Mouse (Mus musculus): ENCODE measurements around the gene Rilpl1. TPM values are rescaled to one million over a fixed set of nuclear protein-coding genes. Genes with fewer than 3 reads are reported as not detected.

The Rilpl1 gene
- polyA plus RNA-seq, 1 experiment: not detected

DNA sequence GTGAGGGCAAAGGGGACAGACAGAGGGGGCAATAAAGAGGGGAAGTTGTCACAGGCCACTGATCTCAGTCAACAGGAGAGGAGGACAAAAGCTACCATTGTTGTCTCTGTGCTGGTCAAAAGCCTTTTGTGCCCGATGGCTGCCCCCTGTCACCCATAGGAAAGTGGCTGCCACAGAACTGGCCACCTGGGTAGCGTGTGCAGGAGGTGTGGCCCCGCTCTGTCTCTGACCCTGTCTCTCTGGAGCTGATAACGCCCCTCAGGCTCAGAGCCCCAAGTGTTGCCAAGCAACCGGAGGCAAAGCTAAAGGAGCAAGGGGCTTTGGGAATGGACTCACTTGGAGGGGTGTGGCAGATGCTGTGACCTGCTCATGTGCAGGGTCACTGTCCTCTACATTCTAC, 32.2 kb downstream of the Rilpl1 start:
- 46% methylated on average over 5 of the region's 5 CpGs for WGBS
- H3K27ac ChIP-seq (ENCODE audit: insufficient read depth, low read depth, low read length): no peak overlapping the region
- peaks cover 3% of the 10 kb centered on the region; the same call in 1 of the 2 replicates for H3K4me1 ChIP-seq (ENCODE audit: control insufficient read depth, insufficient read depth, low read length)
- no peak overlapping the region for H3K4me3 ChIP-seq (ENCODE audit: insufficient read depth, low read depth, low read length)
- TF ChIP-seq POLR2A (IDR thresholded peaks at IDR 0.05; ENCODE audit: insufficient read depth, low read depth, low read length) (no peak), CTCF (IDR thresholded peaks at IDR 0.05; ENCODE audit: insufficient read depth, low read depth, low read length) (no peak)

DNA sequence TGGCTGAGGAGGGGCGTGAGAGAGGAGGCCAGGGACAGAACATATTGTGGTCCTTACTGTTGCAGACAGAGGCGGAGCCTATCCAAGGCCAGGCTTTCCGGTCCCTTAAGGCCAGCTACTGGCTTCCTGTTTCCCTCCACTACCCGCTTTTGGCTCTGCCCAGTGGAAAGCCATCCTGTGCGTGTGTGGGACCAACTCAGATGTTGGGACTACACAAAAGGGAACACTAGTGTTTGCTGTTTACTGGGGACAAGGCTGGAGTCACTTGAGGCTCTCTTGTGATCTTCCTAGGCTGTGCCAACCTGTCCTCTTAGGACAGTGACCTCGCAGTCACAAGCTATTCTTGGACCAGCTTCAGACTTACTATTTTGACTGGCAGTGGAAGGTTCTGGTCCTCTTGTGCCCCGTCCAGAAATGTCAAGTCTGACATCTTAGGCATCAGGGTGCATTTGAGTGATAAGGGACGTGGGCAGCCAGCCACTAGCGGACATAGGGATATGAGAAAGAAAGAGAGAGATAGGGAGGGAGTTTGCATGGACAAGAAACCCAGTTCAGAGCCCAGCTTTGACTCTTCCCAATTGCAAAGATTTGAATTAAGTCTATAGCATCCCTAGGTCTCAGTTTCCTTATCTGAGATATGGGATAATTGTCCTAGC, 32.8 kb downstream of the Rilpl1 start:
- TF ChIP-seq POLR2A (IDR thresholded peaks at IDR 0.05; ENCODE audit: insufficient read depth, low read depth, low read length) (no peak), CTCF (IDR thresholded peaks at IDR 0.05; ENCODE audit: insufficient read depth, low read depth, low read length) (no peak)
- no peak overlapping the region for H3K27ac ChIP-seq (ENCODE audit: insufficient read depth, low read depth, low read length)
- 78% methylated on average over 9 of the region's 9 CpGs for WGBS
- H3K4me3 ChIP-seq (ENCODE audit: insufficient read depth, low read depth, low read length): no peak overlapping the region
- H3K4me1 ChIP-seq (ENCODE audit: control insufficient read depth, insufficient read depth, low read length): peaks cover 3% of the 10 kb centered on the region; the same call in 1 of the 2 replicates

DNA sequence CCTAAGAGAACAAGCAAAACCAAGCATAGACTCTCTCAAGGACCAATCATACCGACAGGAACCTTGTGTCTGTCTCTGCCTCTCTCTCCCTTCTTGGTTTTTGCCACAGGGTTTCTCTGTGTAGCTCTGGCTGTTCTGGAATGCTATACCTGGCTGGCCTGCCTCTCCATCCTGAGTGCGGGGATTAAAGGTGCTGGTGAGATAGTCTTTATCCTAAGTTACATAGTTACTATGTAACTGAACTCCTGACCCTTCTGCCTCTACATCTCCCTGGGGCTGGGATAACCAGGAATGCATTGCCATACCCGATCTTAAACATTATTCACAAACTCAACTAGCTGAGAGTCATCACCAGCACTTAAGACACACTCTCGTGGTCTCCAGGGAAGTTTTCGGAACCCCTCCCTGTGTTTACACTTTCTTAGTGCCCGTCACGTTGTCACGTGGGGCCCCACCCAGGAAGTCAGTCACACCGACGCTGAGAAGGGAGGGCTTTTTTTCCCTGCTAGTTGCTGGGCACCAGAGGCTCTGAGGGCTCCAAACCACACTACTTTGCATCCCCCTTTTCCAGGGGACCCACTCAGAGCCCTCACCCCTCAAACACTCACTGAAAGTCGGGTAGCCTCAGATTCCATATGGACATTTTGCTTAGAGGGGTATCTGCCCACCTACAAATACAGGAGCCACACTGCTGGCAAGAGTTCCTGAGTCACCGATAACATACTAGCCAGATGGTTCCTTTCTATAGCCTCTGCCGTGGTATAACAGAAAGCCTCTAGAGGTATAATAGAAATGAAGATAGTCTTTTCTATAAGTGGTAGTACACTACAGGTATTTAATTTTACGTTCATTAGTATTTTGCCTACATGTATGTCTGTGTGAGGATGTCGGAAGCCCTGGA, 34.3 kb downstream of the Rilpl1 start:
- TF ChIP-seq POLR2A (IDR thresholded peaks at IDR 0.05; ENCODE audit: insufficient read depth, low read depth, low read length) (no peak), CTCF (IDR thresholded peaks at IDR 0.05; ENCODE audit: insufficient read depth, low read depth, low read length) (no peak)
- Histone ChIP-seq H3K4me1 (ENCODE audit: control insufficient read depth, insufficient read depth, low read length) (peaks cover 3% of the 10 kb centered on the region; the same call in 1 of the 2 replicates), H3K4me3 (ENCODE audit: insufficient read depth, low read depth, low read length) (no peak overlapping the region), H3K27ac (ENCODE audit: insufficient read depth, low read depth, low read length) (no peak overlapping the region)
- WGBS: 82% methylated on average over 15 of the region's 15 CpGs

DNA sequence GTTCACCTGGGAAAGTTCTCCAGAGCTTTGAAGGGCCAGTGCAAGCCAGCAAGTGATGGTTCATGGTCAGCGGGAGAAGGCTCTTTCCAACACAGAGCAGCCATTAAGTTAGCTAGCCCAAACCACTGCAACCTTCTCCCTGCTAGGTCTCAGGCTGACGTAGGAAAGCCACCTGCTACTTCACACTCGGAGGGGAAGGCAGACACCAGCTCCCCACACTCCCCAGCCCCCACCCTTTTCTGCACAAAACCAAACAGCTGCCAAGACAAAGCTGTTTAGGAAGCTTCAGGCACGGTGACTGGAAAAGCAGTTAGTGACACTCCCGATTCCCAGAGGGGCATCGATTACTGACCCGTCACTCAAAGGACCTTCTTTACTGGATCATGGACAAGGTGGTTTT, 35.6 kb downstream of the Rilpl1 start:
- TF ChIP-seq POLR2A (IDR thresholded peaks at IDR 0.05; ENCODE audit: insufficient read depth, low read depth, low read length) (no peak), CTCF (IDR thresholded peaks at IDR 0.05; ENCODE audit: insufficient read depth, low read depth, low read length) (no peak)
- 52% methylated on average over 7 of the region's 7 CpGs for WGBS
- Histone ChIP-seq H3K4me1 (ENCODE audit: control insufficient read depth, insufficient read depth, low read length) (peaks cover 3% of the 10 kb centered on the region; the same call in 1 of the 2 replicates), H3K4me3 (ENCODE audit: insufficient read depth, low read depth, low read length) (no peak overlapping the region), H3K27ac (ENCODE audit: insufficient read depth, low read depth, low read length) (no peak overlapping the region)

DNA sequence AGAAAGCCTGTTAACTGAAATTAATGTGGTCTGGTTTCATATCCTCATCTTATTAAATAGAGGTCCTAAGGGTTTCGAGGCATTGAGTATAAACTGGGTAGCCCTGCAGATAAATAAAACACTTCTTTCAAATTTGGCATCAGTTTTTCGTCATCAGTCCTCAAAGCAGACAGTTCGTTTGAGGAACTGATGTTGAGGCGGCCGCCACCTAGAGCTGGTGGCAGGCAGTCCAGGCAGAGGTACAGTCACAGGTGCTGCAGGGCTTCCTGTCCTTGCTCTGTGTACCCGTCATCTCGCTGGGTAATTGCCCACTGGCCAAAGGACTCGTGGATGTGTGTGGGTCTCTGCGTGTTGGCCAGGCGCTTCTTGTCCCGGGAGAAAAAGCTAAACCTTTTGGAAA, 37.7 kb downstream of the Rilpl1 start:
- WGBS: 89% methylated on average over 11 of the region's 11 CpGs
- TF ChIP-seq CTCF (IDR thresholded peaks at IDR 0.05; ENCODE audit: insufficient read depth, low read depth, low read length) (no peak), POLR2A (IDR thresholded peaks at IDR 0.05; ENCODE audit: insufficient read depth, low read depth, low read length) (no peak)
- no peak overlapping the region for H3K4me3 ChIP-seq (ENCODE audit: insufficient read depth, low read depth, low read length)
- H3K27ac ChIP-seq (ENCODE audit: insufficient read depth, low read depth, low read length): no peak overlapping the region
- peaks cover 3% of the 10 kb centered on the region; the same call in 1 of the 2 replicates for H3K4me1 ChIP-seq (ENCODE audit: control insufficient read depth, insufficient read depth, low read length)

DNA sequence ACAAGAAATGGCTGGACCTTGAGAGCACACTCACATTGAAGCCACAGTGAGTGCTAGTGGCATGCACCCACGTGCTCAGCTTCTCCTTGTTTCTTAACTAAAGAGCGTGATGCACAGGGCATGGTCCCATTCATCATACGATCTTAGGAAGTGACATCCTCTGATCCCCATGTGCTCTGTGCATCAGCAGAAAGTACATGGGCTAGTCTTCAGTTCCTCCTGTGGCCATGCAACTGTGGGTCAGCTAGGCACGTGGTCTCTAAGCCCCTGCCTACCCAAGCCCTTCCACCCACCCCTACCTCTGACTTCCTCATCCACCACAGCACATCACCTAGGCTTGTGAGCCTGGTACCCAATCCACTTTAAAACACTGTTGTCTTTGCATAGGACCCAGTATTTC, 38.6 kb downstream of the Rilpl1 start:
- peaks cover 3% of the 10 kb centered on the region; the same call in 1 of the 2 replicates for H3K4me1 ChIP-seq (ENCODE audit: control insufficient read depth, insufficient read depth, low read length)
- no peak overlapping the region for H3K4me3 ChIP-seq (ENCODE audit: insufficient read depth, low read depth, low read length)
- TF ChIP-seq CTCF (IDR thresholded peaks at IDR 0.05; ENCODE audit: insufficient read depth, low read depth, low read length) (no peak), POLR2A (IDR thresholded peaks at IDR 0.05; ENCODE audit: insufficient read depth, low read depth, low read length) (no peak)
- 84% methylated on average over 4 of the region's 4 CpGs for WGBS
- H3K27ac ChIP-seq (ENCODE audit: insufficient read depth, low read depth, low read length): no peak overlapping the region

DNA sequence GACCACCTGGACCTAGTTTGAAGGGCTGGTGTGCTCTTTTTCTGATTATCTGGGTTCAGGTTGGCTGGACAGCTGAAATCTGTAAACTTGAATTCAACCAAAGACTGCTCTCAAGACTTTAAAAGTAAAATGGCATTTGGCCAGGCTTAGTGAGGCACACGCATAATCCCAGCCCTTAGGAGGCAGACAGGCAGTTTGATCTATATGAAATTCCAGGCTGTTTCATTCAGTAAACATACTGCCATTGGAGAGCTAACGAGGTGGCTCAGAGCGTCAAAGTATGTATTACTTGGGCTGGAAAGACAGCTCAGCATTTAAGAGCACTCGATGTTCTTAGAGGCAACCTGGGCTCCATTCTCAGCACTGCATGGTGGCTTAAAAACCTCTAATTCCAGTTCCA, 39.5 kb downstream of the Rilpl1 start:
- 60% methylated on average over 4 of the region's 4 CpGs for WGBS
- Histone ChIP-seq H3K4me1 (ENCODE audit: control insufficient read depth, insufficient read depth, low read length) (peaks cover 3% of the 10 kb centered on the region; the same call in 1 of the 2 replicates), H3K4me3 (ENCODE audit: insufficient read depth, low read depth, low read length) (no peak overlapping the region), H3K27ac (ENCODE audit: insufficient read depth, low read depth, low read length) (no peak overlapping the region)
- TF ChIP-seq POLR2A (IDR thresholded peaks at IDR 0.05; ENCODE audit: insufficient read depth, low read depth, low read length) (no peak), CTCF (IDR thresholded peaks at IDR 0.05; ENCODE audit: insufficient read depth, low read depth, low read length) (no peak)

DNA sequence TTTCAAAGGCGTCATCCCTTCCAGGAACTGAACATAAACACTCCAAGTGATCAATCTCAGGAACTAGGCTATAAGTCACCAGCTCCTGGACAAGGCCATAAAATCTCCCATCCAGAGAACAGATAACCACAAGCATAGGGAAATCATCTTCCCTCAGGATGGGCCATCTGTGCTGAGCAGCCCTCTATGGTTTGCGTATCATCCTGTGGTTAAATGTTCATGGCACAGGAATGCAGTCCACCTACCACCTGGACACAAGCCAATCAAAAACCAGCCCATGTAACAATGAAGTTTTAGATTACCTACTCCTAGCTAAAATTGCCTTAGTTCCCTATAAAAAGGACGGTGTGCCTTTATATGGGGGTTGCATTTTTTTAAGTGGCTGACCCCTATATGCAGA, 42.3 kb downstream of the Rilpl1 start:
- WGBS: 97% methylated on average over 3 of the region's 3 CpGs
- H3K4me3 ChIP-seq (ENCODE audit: insufficient read depth, low read depth, low read length): no peak overlapping the region
- 0 out of 2 replicates have a peak, but pooled peaks cover 2% of the 10 kb centered on the region for H3K4me1 ChIP-seq (ENCODE audit: control insufficient read depth, insufficient read depth, low read length)
- no peak overlapping the region for H3K27ac ChIP-seq (ENCODE audit: insufficient read depth, low read depth, low read length)
- TF ChIP-seq CTCF (IDR thresholded peaks at IDR 0.05; ENCODE audit: insufficient read depth, low read depth, low read length) (no peak), POLR2A (IDR thresholded peaks at IDR 0.05; ENCODE audit: insufficient read depth, low read depth, low read length) (no peak)

DNA sequence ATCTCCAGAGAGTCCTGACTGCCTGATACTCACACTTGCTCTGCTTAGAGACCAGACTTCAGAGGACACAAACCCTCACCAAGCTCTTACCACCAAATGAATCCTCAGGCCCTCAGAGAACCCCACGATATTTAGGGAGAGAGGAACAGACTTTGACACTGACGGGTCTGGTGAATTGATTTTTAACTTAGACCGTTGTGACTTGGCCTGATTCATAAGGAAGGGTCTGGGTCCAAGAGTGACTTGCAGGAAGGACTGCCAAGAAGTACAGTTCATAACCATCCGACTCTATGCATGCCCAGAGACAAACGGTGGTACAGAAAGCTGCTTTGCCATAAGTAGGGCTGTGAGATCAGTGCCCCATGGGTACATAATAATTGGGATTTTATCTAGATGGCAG, 45.5 kb downstream of the Rilpl1 start:
- WGBS: 87% methylated on average over 5 of the region's 5 CpGs
- TF ChIP-seq CTCF (IDR thresholded peaks at IDR 0.05; ENCODE audit: insufficient read depth, low read depth, low read length) (no peak), POLR2A (IDR thresholded peaks at IDR 0.05; ENCODE audit: insufficient read depth, low read depth, low read length) (no peak)
- Histone ChIP-seq H3K4me3 (ENCODE audit: insufficient read depth, low read depth, low read length) (no peak overlapping the region), H3K27ac (ENCODE audit: insufficient read depth, low read depth, low read length) (no peak overlapping the region), H3K4me1 (ENCODE audit: control insufficient read depth, insufficient read depth, low read length) (peaks cover 4% of the 10 kb centered on the region; the same call in 1 of the 2 replicates)

Data from olfactory bulb, adult 2 months (tissue).